Mouse (Mus musculus) heart, embryonic 11.5 days (tissue): ENCODE results near the gene Muc3. TPM values are rescaled to one million over a fixed set of nuclear protein-coding genes. Genes with fewer than 3 reads are reported as not detected.
"Not testable (repeated sequence)": the region's sequence is repeated elsewhere in the genome, so short reads cannot be mapped to it uniquely, and the experiment has no call there.

Experiments used
- ATAC-seq: fragments of 200-750 bp; cut with Nextera tagmentation; replicated peaks from 2 replicates; pipeline ENCODE4 v1.8.0; 2017; ENCODE audit warnings: moderate library complexity; ENCODE audit not compliant: insufficient number of reproducible peaks, low FRiP score, low TSS enrichment
- H3K27ac ChIP-seq: fragments of 300-500 bp; sonication (generic); 2 replicates; pipeline ENCODE4 v1.5.1; 2014; ENCODE audit warnings: mild to moderate bottlenecking, low read depth, low read length
- H3K27me3 ChIP-seq: fragments of 300-500 bp; sonication (generic); 2 replicates; pipeline ENCODE4 v1.6.1; 2014; ENCODE audit warnings: mild to moderate bottlenecking, low read length, mixed read lengths; ENCODE audit not compliant: control insufficient read depth, insufficient read depth
- H3K36me3 ChIP-seq: fragments of 300-500 bp; sonication (generic); 2 replicates; pipeline ENCODE4 v1.6.1; 2014; ENCODE audit warnings: mild to moderate bottlenecking, low read length, moderate library complexity, mixed read lengths; ENCODE audit not compliant: control insufficient read depth, insufficient read depth
- H3K4me1 ChIP-seq: fragments of 300-500 bp; sonication (generic); 2 replicates; pipeline ENCODE4 v1.6.1; 2014; ENCODE audit warnings: low read length; ENCODE audit not compliant: control insufficient read depth, insufficient read depth
- H3K4me2 ChIP-seq: fragments of 300-500 bp; sonication (generic); 2 replicates; pipeline ENCODE4 v1.6.1; 2014; ENCODE audit warnings: mild to moderate bottlenecking, moderate library complexity
- H3K4me3 ChIP-seq: fragments of 300-500 bp; sonication (generic); 2 replicates; pipeline ENCODE4 v1.5.1; 2014; ENCODE audit warnings: low read depth, low read length
- H3K9ac ChIP-seq: fragments of 300-500 bp; sonication (generic); 2 replicates; pipeline ENCODE4 v1.6.1; 2014; ENCODE audit warnings: mild to moderate bottlenecking, low read depth, low read length, moderate library complexity
- H3K9me3 ChIP-seq: fragments of 300-500 bp; sonication (generic); replicated peaks from 2 replicates; pipeline ENCODE4 v1.6.1; 2016; ENCODE audit warnings: low read length; ENCODE audit not compliant: control insufficient read depth
- WGBS: fragments of 180-500 bp; shearing (Covaris S2); extraction: QIAGEN DNeasy Blood & Tissue Kit; methylation state at CpG from one replicate; pipeline ENCODE4 v1.1.7; 2014; ENCODE audit not compliant: insufficient replicate concordance; 5-methylcytosine and 5-hydroxymethylcytosine counted together
- polyA plus RNA-seq: library from polyadenylated mRNA; unstranded; fragments of >200 nt; fragmentation: Nextera tagmentation; extraction: Ambion mirVana; gene quantifications from 2 replicates; pipeline ENCODE4 v1.2.1, GENCODE M21; 2014

Gene Muc3
- polyA plus RNA-seq, 1 experiment from 2014 or later = not detected

DNA sequence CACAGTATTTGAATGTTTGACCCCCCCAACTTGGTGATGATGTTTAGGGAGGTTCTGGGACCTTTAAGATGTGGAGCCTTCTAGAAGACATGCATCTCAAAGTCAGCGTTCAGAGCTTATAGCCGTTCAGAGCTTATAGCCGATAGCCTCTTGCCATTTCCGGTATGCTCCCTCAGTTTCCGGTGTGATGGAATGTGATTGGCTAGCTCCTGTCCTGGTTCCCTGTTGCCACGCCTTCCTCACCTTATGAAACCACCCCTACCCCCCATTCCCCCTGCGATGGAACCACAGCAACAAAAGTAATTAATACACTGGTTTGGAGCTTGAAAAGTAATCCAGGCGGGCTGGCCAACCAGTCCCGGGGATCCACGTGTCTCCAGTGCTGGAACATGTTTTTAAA lies 10.1 kb downstream of the Muc3 start:
- Histone ChIP-seq H3K27ac (no peak overlapping the region), H3K27me3 (no peaks in the 10 kb centered on the region), H3K4me2 (no peak overlapping the region), H3K36me3 (no peaks in the 10 kb centered on the region), H3K4me3 (no peak overlapping the region), H3K9me3 (no peaks in the 10 kb centered on the region), H3K9ac (no peak overlapping the region), H3K4me1 (no peaks in the 10 kb centered on the region)
- 77% methylated on average over 10 of the region's 10 CpGs for WGBS
- no peak for ATAC-seq

DNA sequence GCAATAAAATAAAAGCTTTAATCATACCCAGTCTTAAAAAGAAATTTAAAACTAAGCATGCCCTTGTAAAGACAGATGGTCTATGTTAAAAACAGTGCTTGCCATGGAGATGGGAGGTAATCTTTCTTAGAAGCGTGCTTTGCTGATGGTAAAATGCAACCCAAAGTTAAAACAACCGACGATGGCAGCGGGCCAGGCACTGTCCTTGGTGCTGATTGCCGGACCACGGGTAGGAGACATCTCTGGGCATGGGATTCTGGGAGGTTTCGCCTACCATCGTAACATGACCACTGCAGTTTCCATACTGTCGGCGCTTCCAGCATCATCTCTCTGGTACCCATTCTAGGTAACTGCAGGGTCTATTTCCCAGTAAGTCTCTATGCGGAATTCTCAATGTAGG lies 14.2 kb downstream of the Muc3 start:
- H3K27me3 ChIP-seq = 0 out of 2 replicates have a peak, but pooled peaks cover 5% of the 10 kb centered on the region
- H3K9me3 ChIP-seq = no peaks in the 10 kb centered on the region
- no peaks in the 10 kb centered on the region for H3K4me1 ChIP-seq
- no peaks in the 10 kb centered on the region for H3K36me3 ChIP-seq
- no peak overlapping the region for H3K4me3 ChIP-seq
- H3K4me2 ChIP-seq = no peak overlapping the region
- WGBS = 30% methylated on average over 11 of the region's 11 CpGs
- no peak overlapping the region for H3K27ac ChIP-seq
- ATAC-seq = no peak
- H3K9ac ChIP-seq = no peak overlapping the region

DNA sequence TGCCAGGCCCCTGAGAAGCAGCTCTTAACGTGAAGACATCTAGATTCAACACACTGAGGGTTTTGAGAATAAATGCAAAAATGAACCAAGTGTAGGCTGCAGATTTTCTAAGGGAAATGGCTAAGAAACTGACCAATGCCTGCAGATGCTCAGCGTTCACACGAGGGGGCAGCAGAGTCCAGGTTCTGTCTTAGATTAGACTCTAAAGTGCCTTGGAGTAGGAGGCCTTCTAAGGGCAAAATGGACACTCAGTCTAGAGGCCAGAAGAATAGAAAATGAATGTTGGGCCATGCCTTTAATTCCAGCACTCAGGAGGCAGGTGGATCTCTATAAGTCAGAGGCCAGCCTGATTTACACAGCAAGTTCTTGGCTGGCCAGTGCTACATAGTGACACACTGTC lies 17.6 kb downstream of the Muc3 start:
- Histone ChIP-seq H3K27me3 (0 out of 2 replicates have a peak, but pooled peaks cover 5% of the 10 kb centered on the region), H3K4me1 (no peaks in the 10 kb centered on the region), H3K4me2 (no peak overlapping the region), H3K27ac (no peak overlapping the region), H3K4me3 (no peak overlapping the region), H3K36me3 (no peaks in the 10 kb centered on the region), H3K9ac (no peak overlapping the region), H3K9me3 (no peaks in the 10 kb centered on the region)
- 0% methylated on average over 3 of the region's 3 CpGs for WGBS
- ATAC-seq = no peak

DNA sequence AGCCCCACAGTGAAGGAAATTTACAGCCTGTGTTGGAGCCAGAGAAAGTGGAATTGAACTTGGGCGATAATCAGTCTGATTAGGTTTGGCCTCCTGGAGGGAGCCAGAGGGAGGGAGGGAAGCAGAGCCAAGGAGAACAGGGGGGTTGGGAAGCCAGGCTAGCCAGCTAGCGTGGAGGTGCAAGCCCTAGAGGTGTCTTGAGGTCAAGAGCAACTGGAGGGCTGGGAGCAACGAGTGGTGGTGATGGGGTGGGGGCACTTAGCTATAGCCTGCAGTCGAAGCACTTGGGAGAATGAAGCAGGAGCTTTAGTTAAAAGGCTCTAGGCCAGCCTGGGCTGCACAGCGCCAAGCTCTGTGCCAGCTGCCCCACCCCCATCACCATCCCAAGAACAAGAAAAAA lies 19.8 kb downstream of the Muc3 start:
- no peaks in the 10 kb centered on the region for H3K4me1 ChIP-seq
- H3K4me3 ChIP-seq = no peak overlapping the region
- no peak overlapping the region for H3K9ac ChIP-seq
- H3K9me3 ChIP-seq = no peaks in the 10 kb centered on the region
- no peak overlapping the region for H3K4me2 ChIP-seq
- no peak overlapping the region for H3K27ac ChIP-seq
- no peaks in the 10 kb centered on the region for H3K36me3 ChIP-seq
- H3K27me3 ChIP-seq = 0 out of 2 replicates have a peak, but pooled peaks cover 5% of the 10 kb centered on the region
- WGBS = 20% methylated on average over 5 of the region's 5 CpGs
- no peak for ATAC-seq

DNA sequence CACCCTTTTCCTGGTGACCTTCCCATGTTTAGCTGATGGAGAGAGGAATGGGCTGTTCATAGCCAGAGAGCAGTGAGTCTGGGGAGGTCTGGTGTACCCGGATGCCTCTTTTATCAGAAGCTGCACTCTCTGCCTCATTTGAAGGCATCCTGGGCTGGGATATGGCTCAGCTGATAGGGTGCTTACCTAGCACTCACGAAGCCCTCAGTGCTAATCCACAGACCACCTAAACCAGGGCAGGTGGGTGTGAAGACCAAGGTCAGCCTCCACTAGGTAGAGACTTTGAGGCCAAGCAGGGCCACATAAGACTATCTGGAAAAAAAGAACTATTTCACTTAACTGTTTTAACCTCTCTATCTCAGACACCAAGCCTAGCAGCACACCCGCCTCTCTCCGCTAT lies 25.6 kb downstream of the Muc3 start:
- WGBS = 69% methylated on average over 4 of the region's 4 CpGs
- H3K27ac ChIP-seq = no peak overlapping the region

DNA sequence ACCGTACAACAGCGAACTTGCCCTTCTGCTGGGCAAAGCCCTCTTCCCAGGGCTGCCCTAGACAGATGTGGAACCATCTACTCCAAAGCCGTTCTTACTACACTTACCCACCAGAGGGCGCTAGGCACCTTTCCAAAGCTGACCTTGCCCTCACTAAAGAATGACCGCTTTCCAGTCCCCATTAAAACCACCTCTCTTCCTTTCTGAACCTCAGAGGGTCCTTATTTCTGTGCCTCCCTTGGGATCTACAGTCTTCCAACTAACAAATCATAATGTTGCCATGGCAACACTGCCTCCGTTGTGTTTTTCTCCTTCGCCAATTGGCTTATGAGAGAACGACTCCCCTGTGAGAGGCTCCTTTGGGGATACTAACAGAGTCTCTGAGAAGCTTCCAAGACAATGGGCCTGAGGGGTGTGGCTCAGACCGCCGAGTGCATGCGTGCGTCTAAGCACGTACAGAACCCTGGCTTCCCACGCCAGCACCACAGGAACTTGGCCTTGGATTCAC lies 26.4 kb downstream of the Muc3 start:
- no peaks in the 10 kb centered on the region for H3K27me3 ChIP-seq
- no peaks in the 10 kb centered on the region for H3K4me1 ChIP-seq
- H3K27ac ChIP-seq = no peak overlapping the region
- 9% methylated on average over 14 of the region's 14 CpGs for WGBS
- H3K4me3 ChIP-seq = no peak overlapping the region
- H3K9me3 ChIP-seq = no peaks in the 10 kb centered on the region
- no peaks in the 10 kb centered on the region for H3K36me3 ChIP-seq
- peak; percentile 61 for ATAC-seq
- no peak overlapping the region; the same call in 1 of the 2 replicates for H3K4me2 ChIP-seq
- no peak overlapping the region for H3K9ac ChIP-seq

More for the DNA sequence above, 25.6 kb downstream of the Muc3 start:
- Histone ChIP-seq H3K27me3 (no peaks in the 10 kb centered on the region), H3K36me3 (no peaks in the 10 kb centered on the region), H3K9me3 (no peaks in the 10 kb centered on the region), H3K4me1 (no peaks in the 10 kb centered on the region), H3K4me2 (no peak overlapping the region), H3K4me3 (no peak overlapping the region), H3K9ac (no peak overlapping the region)
- no peak for ATAC-seq

DNA sequence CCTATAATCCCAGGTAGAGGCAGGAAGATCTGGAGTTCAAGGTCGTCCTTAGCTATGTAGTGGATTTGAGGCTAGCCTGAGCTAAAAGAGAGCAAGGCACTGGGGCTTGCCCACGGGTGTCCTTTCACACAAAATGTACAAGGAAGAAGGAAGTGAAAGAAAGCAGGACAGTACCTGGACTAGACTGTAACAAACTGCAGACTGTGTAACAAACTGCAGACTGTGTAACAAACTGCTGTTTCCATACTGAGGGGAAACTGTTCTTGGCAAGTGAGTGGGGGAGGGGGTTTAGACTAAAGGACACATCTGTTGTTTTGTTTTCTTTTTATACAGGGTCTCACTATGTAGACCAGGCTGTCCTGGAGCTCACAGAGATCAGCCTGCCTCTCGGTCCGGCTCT lies 27.8 kb downstream of the Muc3 start:
- no peak for ATAC-seq
- H3K36me3 ChIP-seq = no peaks in the 10 kb centered on the region
- H3K27me3 ChIP-seq = no peaks in the 10 kb centered on the region
- H3K4me1 ChIP-seq = peaks cover 6% of the 10 kb centered on the region; the same call in 1 of the 2 replicates
- no peak overlapping the region for H3K4me3 ChIP-seq
- H3K4me2 ChIP-seq = no peak overlapping the region
- no peak overlapping the region for H3K9ac ChIP-seq
- 75% methylated on average over 4 of the region's 4 CpGs for WGBS
- no peaks in the 10 kb centered on the region for H3K9me3 ChIP-seq
- no peak overlapping the region for H3K27ac ChIP-seq

DNA sequence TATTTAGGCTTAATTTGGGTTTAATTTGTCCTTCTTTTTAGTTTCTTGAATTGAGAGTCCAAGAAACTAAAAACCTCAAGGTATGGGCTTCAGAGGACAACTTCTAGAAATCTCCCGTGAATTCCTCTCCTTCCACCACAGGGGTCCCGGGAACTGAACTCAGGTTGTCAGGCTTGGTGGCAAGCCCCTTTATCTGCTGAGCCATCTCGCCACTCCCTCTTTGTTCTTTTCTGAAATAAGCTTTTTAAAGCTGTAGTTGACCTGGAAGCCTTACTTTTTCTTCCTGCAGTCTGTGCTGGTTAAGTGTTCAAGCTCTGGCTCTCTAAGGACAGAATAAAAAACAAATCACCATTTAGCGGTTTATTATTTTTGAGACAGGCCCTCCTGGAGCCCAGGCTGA lies 30.2 kb downstream of the Muc3 start:
- H3K27ac ChIP-seq = no peak overlapping the region
- 71% methylated on average over 4 of the region's 4 CpGs for WGBS
- no peak overlapping the region for H3K4me2 ChIP-seq
- H3K4me3 ChIP-seq = no peak overlapping the region
- no peaks in the 10 kb centered on the region for H3K9me3 ChIP-seq
- H3K9ac ChIP-seq = no peak overlapping the region
- peaks cover 12% of the 10 kb centered on the region for H3K4me1 ChIP-seq
- H3K27me3 ChIP-seq = no peaks in the 10 kb centered on the region
- ATAC-seq = no peak
- H3K36me3 ChIP-seq = peaks cover 9% of the 10 kb centered on the region

DNA sequence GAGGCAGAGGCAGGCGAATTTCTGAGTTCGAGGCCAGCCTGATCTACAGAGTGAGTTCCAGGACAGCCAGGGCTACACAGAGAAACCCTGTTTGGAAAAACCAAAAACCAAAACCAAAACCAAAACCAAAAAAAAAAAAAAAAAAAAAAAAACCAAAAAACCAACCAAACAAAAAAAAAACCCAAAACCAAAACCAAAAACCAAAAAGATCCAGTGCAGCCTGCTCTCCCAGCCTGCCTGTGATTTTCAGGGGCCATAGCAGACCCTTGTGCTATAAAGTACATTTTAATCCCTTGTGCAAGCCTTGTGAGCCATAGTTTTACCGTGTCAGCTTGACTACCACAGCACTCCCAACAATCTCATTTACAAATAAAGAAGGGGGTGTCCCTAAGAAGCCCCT lies 31.1 kb downstream of the Muc3 start:
- ATAC-seq, H3K4me3 ChIP-seq, H3K27me3 ChIP-seq, H3K9ac ChIP-seq, H3K9me3 ChIP-seq, H3K4me2 ChIP-seq, H3K27ac ChIP-seq: not testable (repeated sequence)
- WGBS = 86% methylated on average over 3 of the region's 3 CpGs
- Histone ChIP-seq H3K36me3 (peaks cover 16% of the 10 kb centered on the region), H3K4me1 (peaks cover 12% of the 10 kb centered on the region)
